Mouse (Mus musculus) cortical plate, adult 2 months (tissue): ENCODE data around the gene Cyb5rl.

ENCODE experiments used
- CTCF ChIP-seq: fragments of 200-500 bp; IDR thresholded peaks from 2 replicates; pipeline ENCODE4 v1.5.1; 2011; ENCODE audit warnings: mild to moderate bottlenecking, control low read depth, low read length; ENCODE audit not compliant: insufficient read depth; ENCODE audit errors: extremely low read depth
- POLR2A ChIP-seq: fragments of 200-500 bp; IDR thresholded peaks from 2 replicates; pipeline ENCODE4 v1.6.1; 2011; ENCODE audit warnings: mild to moderate bottlenecking, low read length, control low read depth; ENCODE audit not compliant: insufficient read depth; ENCODE audit errors: extremely low read depth

GRCm38 (mm10) chr4:107038303-107038702 lies 28.5 kb upstream of the Cyb5rl start:
- TF ChIP-seq POLR2A = 0 out of 2 replicates have a peak, but pooled peaks have one; percentile 27
- TF ChIP-seq CTCF = no peak
